14 mouse cellular contexts compared by ENCODE assay signal in genomic region chr11:117778031-117778430, GRCm38 (mm10). TPM values are rescaled to one million over a fixed set of nuclear protein-coding genes. Genes with fewer than 3 reads are reported as not detected.
DNase-seq lines count a peak whose midpoint lies in the region; ATAC-seq and TF ChIP-seq lines count a peak whose summit lies in the region.
"Had no signal": no experiment of that assay in that cellular context is flagged by ENCODE, and none has a peak within 500 bp of the region (broad histone marks: within the 10 kb centered on the region; RNA-seq: fewer than 3 reads in every experiment).

No protein-coding gene starts in this region.

- WGBS in stomach, embryonic 15.5 days: 93% methylated on average over 11 of the region's 11 CpGs
- WGBS in stomach, postnatal 0 days: 95% methylated on average over 11 of the region's 11 CpGs
- WGBS in liver, postnatal 0 days (ENCODE audit: insufficient replicate concordance): 93% methylated on average over 11 of the region's 11 CpGs

- TF ChIP-seq EP300 in stomach, postnatal 0 days (optimal IDR thresholded peaks at IDR 0.05): no peak
- TF ChIP-seq EP300 in liver, postnatal 0 days (IDR thresholded peaks at IDR 0.05; ENCODE audit: low read depth): no peak

- no peaks in the 10 kb centered on the region for H3K9me3 ChIP-seq in stomach, embryonic 15.5 days
- H3K9me3 ChIP-seq in stomach, postnatal 0 days (ENCODE audit: control insufficient read depth, low read length): no peaks in the 10 kb centered on the region
- H3K9me3 ChIP-seq in liver, postnatal 0 days (ENCODE audit: low read length): no peaks in the 10 kb centered on the region

- ATAC-seq in stomach, embryonic 15.5 days (ENCODE audit: insufficient read depth, low FRiP score, low read depth): no peak
- no peak for ATAC-seq in stomach, postnatal 0 days (ENCODE audit: low FRiP score, low TSS enrichment)
- ATAC-seq in liver, postnatal 0 days: no peak

- no peak overlapping the region for H3K4me3 ChIP-seq in stomach, embryonic 15.5 days (replicated peaks)
- no peak overlapping the region for H3K4me3 ChIP-seq in stomach, postnatal 0 days (ENCODE audit: low read depth, low read length)
- peak overlapping the region; percentile 82; the same call in 1 of the 2 replicates for H3K4me3 ChIP-seq in liver, postnatal 0 days (ENCODE audit: low read depth, low read length)
- H3K4me3 ChIP-seq: left cerebral cortex, adult 2 months had no signal

- H3K27ac ChIP-seq in stomach, embryonic 15.5 days: no peak overlapping the region
- no peak overlapping the region for H3K27ac ChIP-seq in stomach, postnatal 0 days (replicated peaks)
- peak overlapping the region; percentile 97 for H3K27ac ChIP-seq in liver, postnatal 0 days (ENCODE audit: low read depth)
- H3K27ac ChIP-seq: left cerebral cortex, adult 2 months had no signal

- H3K4me1 ChIP-seq in stomach, embryonic 15.5 days: peaks cover 43% of the 10 kb centered on the region
- peaks cover 6% of the 10 kb centered on the region for H3K4me1 ChIP-seq in stomach, postnatal 0 days (replicated peaks; ENCODE audit: control insufficient read depth, insufficient read depth)
- H3K4me1 ChIP-seq in liver, postnatal 0 days (ENCODE audit: insufficient read depth): peaks cover 23% of the 10 kb centered on the region

- TF ChIP-seq CTCF in stomach, postnatal 0 days (IDR thresholded peaks at IDR 0.05; ENCODE audit: low read depth): no peak
- no peak for TF ChIP-seq CTCF in liver, postnatal 0 days (IDR thresholded peaks at IDR 0.05; ENCODE audit: low read depth)

- H3K27me3 ChIP-seq in stomach, embryonic 15.5 days (replicated peaks): no peaks in the 10 kb centered on the region
- H3K27me3 ChIP-seq in stomach, postnatal 0 days (ENCODE audit: control insufficient read depth, insufficient read depth, low read length): no peaks in the 10 kb centered on the region
- no peaks in the 10 kb centered on the region for H3K27me3 ChIP-seq in liver, postnatal 0 days (ENCODE audit: insufficient read depth, low read length)

- H3K9ac ChIP-seq in stomach, embryonic 15.5 days: no peak overlapping the region
- no peak overlapping the region for H3K9ac ChIP-seq in stomach, postnatal 0 days (ENCODE audit: low read length)
- H3K9ac ChIP-seq in liver, postnatal 0 days (replicated peaks): peak overlapping the region; percentile 13; the same call in 1 of the 2 replicates

- DNase-seq in adrenal gland, postnatal 10 days: peak; percentile 58
- no peak for DNase-seq in adrenal gland, postnatal 25 days
- DNase-seq in kidney, adult 18-20 months: peak; percentile 59
- DNase-seq in kidney, postnatal 4 days: no peak
- DNase-seq in stomach, postnatal 0 days (ENCODE audit: low spot score): no peak
- DNase-seq in liver, postnatal 0 days: no peak
- DNase-seq in retina, postnatal 1 day: no peak
- DNase-seq: cerebellum, adult 11-12 months; heart, adult 18-20 months had no signal

- 0 out of 2 replicates have a peak overlapping the region, but pooled peaks have one; percentile 80 for H3K4me2 ChIP-seq in stomach, embryonic 15.5 days
- H3K4me2 ChIP-seq in stomach, postnatal 0 days (replicated peaks; ENCODE audit: low read depth): no peak overlapping the region
- H3K4me2 ChIP-seq in liver, postnatal 0 days (ENCODE audit: low read depth, low read length): peak overlapping the region; percentile 97

- 0 out of 2 replicates have a peak, but pooled peaks cover 4% of the 10 kb centered on the region for H3K36me3 ChIP-seq in stomach, embryonic 15.5 days
- H3K36me3 ChIP-seq in stomach, postnatal 0 days (ENCODE audit: control insufficient read depth, insufficient read depth, low read length): 0 out of 2 replicates have a peak, but pooled peaks cover 2% of the 10 kb centered on the region
- H3K36me3 ChIP-seq in liver, postnatal 0 days (replicated peaks; ENCODE audit: insufficient read depth, low read length): peaks cover 55% of the 10 kb centered on the region

RNA-seq across cellular contexts. Expression of gene Tmc8, which starts 3.8 kb away (rescaled TPM):
- 1 to 10 TPM; 4.8 to 8.3 TPM for total RNA-seq in adrenal gland, postnatal 10 days (2021)
- total RNA-seq in adrenal gland, postnatal 25 days (2021): 3.1 and 4.6 TPM in 2 replicates
- 4.1 and 5.4 TPM in 2 replicates for polyA plus RNA-seq in stomach, embryonic 15.5 days (2015; fragmentation: Nextera tagmentation; extraction: Ambion mirVana)
- polyA plus RNA-seq in stomach, postnatal 0 days (2015; fragmentation: Nextera tagmentation; extraction: Ambion mirVana): 8.9 and 10.0 TPM in 2 replicates
- polyA plus RNA-seq in liver, postnatal 0 days (2015; fragmentation: Nextera tagmentation; extraction: Ambion mirVana): 6.3 and 6.8 TPM in 2 replicates

RNA-seq across cellular contexts. Expression of gene Tmc6, which starts 4.0 kb away (rescaled TPM):
- 10 to 100 TPM; 35.5 to 53.2 TPM for total RNA-seq in adrenal gland, postnatal 10 days (2021)
- total RNA-seq in adrenal gland, postnatal 25 days (2021): 31.9 and 43.5 TPM in 2 replicates
- 28.3 and 29.4 TPM in 2 replicates for polyA plus RNA-seq in stomach, embryonic 15.5 days (2015; fragmentation: Nextera tagmentation; extraction: Ambion mirVana)
- polyA plus RNA-seq in stomach, postnatal 0 days (2015; fragmentation: Nextera tagmentation; extraction: Ambion mirVana): 21.0 and 24.1 TPM in 2 replicates
- 19.0 and 20.2 TPM in 2 replicates for polyA plus RNA-seq in liver, postnatal 0 days (2015; fragmentation: Nextera tagmentation; extraction: Ambion mirVana)

RNA-seq across cellular contexts. Expression of gene 6030468B19Rik, which starts 19.4 kb away (rescaled TPM):
- under 1 TPM; 0.42 to 0.45 TPM for total RNA-seq in adrenal gland, postnatal 10 days (2021)
- total RNA-seq in adrenal gland, postnatal 25 days (2021): not detected in 2 replicates
- 2.0 and 7.2 TPM in 2 replicates for polyA plus RNA-seq in stomach, embryonic 15.5 days (2015; fragmentation: Nextera tagmentation; extraction: Ambion mirVana)
- 0.12 TPM in 1 of 2 replicates, not detected in the other for polyA plus RNA-seq in stomach, postnatal 0 days (2015; fragmentation: Nextera tagmentation; extraction: Ambion mirVana)
- polyA plus RNA-seq in liver, postnatal 0 days (2015; fragmentation: Nextera tagmentation; extraction: Ambion mirVana): 32.7 and 33.8 TPM in 2 replicates
- total RNA-seq: heart, adult 18-20 months; left cerebral cortex, adult 2 months had no signal
- polyA plus RNA-seq: hindbrain, embryonic 11.5 days; testis, adult 2 months had no signal

RNA-seq across cellular contexts. Expression of gene Gm20708, which starts 31.4 kb away (rescaled TPM):
- total RNA-seq in adrenal gland, postnatal 10 days (2021): under 1 TPM; 0.57 to 0.58 TPM
- 1.00 and 1.8 TPM in 2 replicates for total RNA-seq in adrenal gland, postnatal 25 days (2021)
- polyA plus RNA-seq in stomach, embryonic 15.5 days (2015; fragmentation: Nextera tagmentation; extraction: Ambion mirVana): 0.53 and 1.3 TPM in 2 replicates
- polyA plus RNA-seq in stomach, postnatal 0 days (2015; fragmentation: Nextera tagmentation; extraction: Ambion mirVana): 0.18 and 0.24 TPM in 2 replicates
- polyA plus RNA-seq in liver, postnatal 0 days (2015; fragmentation: Nextera tagmentation; extraction: Ambion mirVana): 0.33 and 0.48 TPM in 2 replicates
- polyA plus RNA-seq: large intestine, adult 2 months; testis, adult 2 months had no signal

RNA-seq across cellular contexts. Expression of gene Syngr2, which starts 31.4 kb away (rescaled TPM):
- 10 to 100 TPM; 60.2 to 69.5 TPM for total RNA-seq in adrenal gland, postnatal 10 days (2021)
- total RNA-seq in adrenal gland, postnatal 25 days (2021): 98.3 and 108 TPM in 2 replicates
- 132 and 137 TPM in 2 replicates for polyA plus RNA-seq in stomach, embryonic 15.5 days (2015; fragmentation: Nextera tagmentation; extraction: Ambion mirVana)
- polyA plus RNA-seq in stomach, postnatal 0 days (2015; fragmentation: Nextera tagmentation; extraction: Ambion mirVana): 165 and 183 TPM in 2 replicates
- polyA plus RNA-seq in liver, postnatal 0 days (2015; fragmentation: Nextera tagmentation; extraction: Ambion mirVana): 60.6 and 62.2 TPM in 2 replicates

Comparison
In these comparisons a context has a peak if more than half of its experiments do, and no peak if none do; other contexts are left out.
1. DNase-seq: peak in adrenal gland, postnatal 10 days (single experiment) and kidney, adult 18-20 months (single experiment); none in adrenal gland, postnatal 25 days (single experiment), kidney, postnatal 4 days (0 of 2), stomach, postnatal 0 days (single experiment), liver, postnatal 0 days (single experiment) and retina, postnatal 1 day (single experiment).